Mouse (Mus musculus) adrenal gland, postnatal 4 days (tissue): Measurements from ENCODE around the gene Adgre5. TPM values are rescaled to one million over a fixed set of nuclear protein-coding genes. Genes with fewer than 3 reads are reported as not detected.

Experiments
- DNase-seq, 2 experiments: peaks; one replicate each; pipeline ENCODE4 v3.0.0; 2021 to 2022; ENCODE audit warnings: low spot score in 2 of 2, mixed read lengths in 2 of 2
- total RNA-seq, 2 experiments: library from RNA; stranded (reverse); gene quantifications; 2 replicates each; pipeline ENCODE4 v1.2.3; 2021

Adgre5 gene
- total RNA-seq, 2 experiments from 2014 or later = 48.6 to 49.8 TPM

DNA sequence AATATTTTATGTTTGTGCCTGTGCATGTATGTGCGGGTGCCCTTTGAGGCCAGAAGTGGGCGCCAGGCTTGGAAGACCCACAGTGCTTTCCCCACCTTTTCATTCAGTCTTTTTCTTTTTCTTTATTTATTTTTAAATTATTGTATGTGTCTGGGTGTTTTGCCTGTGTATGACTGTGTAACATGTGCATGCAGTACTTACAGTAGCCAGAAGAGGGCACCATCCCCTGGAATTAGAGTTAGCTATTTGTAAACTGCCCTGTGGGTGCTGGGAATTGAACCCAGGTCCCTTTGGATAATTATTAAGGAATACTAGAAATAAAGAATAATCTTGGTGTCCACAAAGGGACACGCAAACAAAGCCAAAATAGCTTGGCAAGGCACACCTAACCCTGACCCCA lies 15.1 kb upstream of the Adgre5 start:
- DNase-seq = no peak

GRCm38 (mm10) chr8:83754149-83754548 lies 13.0 kb upstream of the Adgre5 start:
- no peak for DNase-seq

DNA sequence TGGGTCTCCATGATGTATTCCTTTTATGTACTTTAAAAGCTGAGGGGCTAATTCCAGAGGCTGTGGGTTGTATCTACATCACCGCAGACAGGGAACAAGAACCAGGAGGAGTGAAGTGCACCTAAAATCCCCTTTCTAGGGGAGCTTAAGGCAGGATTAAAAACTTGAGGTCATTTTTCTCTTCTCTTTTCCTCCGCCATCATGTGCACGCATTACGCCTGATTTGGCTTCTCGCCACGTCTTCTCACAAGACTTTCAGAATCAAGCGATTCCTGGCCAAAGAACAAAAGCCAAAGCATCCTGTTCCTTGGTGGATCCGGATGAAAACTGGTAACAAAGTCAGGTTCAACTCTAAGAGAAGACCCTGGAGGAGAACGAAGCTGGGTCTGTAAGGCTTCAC lies 8.1 kb upstream of the Adgre5 start:
- no peak for DNase-seq

- DNase-seq = no peak
These were observed 7.6 kb upstream of the Adgre5 start for GRCm38 (mm10) chr8:83748708-83749107.

DNA sequence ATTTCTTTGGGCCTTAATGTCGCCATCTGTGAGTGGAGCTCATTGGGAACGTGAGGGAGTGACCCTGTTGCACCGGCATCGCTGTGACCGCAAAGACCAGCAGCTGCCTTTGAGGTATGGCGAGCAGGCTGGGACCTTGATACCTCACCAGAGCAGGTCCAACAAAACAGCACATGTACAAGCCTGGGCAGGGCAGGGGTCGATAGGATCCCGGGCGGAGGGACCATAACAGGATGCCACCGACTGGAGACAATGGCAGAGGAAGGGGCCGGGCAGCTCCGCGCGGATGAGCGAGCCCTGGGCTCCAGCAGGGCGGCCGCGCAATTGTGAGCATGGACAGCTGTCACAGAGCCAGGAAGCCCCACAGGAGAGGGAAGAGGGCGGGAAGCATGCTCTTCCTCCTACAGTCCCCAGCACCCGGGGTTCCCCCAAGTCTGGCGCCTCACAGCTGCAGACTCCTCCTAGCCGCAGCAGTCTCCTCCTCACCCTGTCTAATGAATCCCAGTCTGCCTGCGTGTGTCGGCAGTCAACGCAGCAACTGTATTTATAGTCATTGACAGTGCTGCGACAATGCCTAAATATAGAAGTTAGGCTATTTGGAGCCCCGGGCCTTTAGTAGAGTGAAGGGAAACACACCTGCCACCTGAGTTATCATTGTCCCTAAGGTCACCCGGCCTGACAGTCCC lies 6.7 kb upstream of the Adgre5 start:
- no peak for DNase-seq

- DNase-seq = no peak
These were observed 2.9 kb upstream of the Adgre5 start for GRCm38 (mm10) chr8:83744070-83744469.

- no peak for DNase-seq
These were observed 1.8 kb upstream of the Adgre5 start for GRCm38 (mm10) chr8:83742968-83743367.

DNA sequence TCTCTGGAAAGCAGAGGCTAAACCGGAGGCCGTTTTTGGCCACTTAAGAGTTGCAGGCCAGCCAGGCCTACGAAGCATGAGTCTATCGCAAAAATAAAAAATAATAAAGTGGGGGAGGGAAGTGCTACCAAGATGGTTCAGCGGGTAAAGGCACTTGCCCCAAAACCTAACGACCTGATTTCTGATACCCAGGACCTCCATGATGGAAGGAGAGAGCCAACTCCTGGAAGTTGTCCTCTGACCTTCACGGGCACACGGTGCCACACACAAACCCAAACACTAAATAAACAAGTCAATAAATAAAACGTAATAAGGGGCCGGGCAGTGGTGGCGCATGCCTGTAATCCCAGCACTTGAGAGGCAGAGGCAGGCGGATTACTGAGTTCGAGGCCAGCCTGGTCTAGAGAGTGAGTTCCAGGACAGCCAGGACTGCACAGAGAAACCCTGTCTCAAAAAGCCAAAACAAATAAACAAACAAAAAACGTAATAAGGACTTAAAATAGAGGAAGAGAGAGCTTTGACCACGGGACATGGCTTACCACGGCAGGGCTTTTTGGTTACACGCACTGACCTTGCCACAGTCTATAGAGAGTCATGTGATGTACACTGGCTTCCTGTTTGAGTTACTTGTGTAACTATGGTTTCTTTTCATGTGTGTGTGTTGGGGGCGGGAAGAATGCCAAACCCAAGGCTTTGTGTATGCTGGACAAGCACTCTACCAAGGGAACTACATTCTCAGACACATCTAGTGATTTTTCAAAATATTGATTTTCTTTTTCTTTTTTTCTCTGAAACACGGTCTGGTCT lies 926 bp upstream of the Adgre5 start:
- DNase-seq = no peak

DNA sequence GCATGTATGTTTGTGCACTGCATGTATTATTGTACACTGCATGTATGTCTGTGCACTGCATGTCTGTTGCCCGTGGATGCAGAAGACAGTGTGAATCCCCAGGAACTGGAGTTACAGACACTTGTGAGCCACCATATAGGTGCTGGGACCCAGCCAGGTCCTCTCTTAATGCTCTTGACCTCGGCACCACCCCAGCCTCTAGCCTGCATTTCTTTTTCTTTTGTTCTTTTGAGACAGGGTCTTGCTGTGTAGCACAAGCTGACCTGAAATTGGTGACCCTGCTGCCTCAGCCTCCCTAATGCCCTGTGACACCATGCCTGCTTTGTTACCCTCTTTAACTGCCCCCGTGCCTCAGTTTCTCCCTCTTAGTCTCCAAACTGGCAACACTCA lies 545 bp downstream of the Adgre5 start:
- DNase-seq = no peak

DNA sequence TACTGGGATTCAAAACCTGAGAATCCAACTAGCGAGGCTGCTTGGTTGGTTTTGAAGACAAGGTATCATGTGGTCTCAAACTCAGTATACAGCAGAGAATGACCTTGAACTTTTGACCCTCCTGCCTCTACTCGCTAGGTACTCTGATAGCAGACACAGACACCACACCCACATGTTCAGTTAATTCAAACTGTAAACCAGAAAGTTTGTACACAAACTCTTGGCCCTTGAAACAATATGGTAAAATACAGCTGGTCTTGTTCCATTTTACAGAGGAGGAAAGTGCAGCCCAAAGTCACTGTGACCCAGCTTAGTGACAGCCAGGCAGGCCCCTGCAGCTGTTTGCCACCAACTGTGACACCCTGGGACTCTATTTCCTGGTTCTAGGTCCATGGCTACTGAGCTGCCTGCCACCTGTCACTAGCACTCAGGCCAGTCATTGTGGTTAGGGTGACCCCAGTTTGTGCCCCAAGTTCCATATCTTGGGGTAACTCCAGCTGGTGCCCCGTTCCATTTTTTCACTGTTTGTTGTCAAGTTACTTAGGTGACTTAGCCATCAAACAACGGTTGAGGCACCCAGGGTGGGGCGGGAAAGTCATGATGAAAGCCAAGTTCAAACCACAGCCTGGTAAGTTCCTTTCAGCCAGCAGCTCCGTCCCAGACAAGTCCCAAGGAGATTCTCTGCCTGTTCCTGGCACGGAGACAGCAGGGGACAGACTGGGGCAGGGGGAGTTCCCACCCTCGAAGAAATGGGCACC lies 1.2 kb downstream of the Adgre5 start:
- no peak for DNase-seq

GRCm38 (mm10) chr8:83738949-83739710 lies 2.0 kb downstream of the Adgre5 start:
- DNase-seq = no peak

- no peak for DNase-seq
These were observed 3.1 kb downstream of the Adgre5 start for GRCm38 (mm10) chr8:83737852-83738562.

GRCm38 (mm10) chr8:83737346-83737745 lies 3.8 kb downstream of the Adgre5 start:
- no peak for DNase-seq

GRCm38 (mm10) chr8:83736681-83737080 lies 4.4 kb downstream of the Adgre5 start:
- no peak for DNase-seq

- no peak for DNase-seq
These were observed 8.2 kb downstream of the Adgre5 start for GRCm38 (mm10) chr8:83732919-83733318.

DNA sequence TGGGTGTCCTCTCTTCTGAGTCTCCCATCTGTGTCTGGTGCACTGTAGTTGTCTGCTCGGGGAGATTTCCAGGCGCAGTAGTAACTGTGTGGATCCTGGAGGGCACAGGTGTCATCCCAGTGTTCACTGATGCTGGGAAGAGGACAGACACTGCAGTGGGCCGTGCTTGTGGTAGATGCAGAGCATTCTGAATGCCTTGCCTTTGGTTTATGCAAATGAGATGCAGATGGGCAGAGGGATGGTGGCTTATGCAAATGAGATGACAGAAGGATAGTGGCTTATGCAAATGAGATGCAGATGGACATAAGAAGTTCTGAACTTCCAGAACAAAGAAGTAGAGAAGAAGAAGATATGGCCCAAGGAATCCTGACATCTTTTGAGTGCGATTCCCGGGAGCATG lies 9.2 kb downstream of the Adgre5 start:
- no peak for DNase-seq

GRCm38 (mm10) chr8:83729009-83729807 lies 11.9 kb downstream of the Adgre5 start:
- no peak for DNase-seq

DNA sequence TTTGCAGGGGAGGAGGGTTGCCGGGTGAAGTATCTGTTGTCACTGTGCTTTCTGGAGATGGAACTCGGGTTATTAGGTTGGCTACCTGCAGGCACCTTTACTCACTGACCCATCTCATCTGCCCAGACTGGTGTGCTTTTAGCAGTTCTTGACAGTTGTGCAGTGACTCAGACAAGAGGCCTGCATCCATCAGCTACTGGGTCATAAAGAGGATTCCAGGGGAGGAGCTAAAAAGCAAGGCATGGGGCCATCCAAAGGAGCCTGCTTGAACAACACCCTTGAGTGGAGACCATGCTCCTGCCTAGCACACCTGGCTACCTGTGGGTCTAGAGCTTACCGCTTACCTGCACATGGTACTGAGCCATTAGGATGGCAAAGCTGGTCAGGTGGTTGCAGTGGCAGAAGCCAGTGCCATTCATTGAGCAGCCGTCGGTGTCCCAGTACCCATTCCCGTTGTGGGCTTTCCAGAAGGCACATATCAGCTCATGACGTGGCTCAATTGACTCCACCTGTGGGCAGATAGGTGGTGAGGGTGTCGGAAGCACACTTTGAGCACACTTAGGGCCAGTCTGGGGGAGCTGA lies 15.5 kb downstream of the Adgre5 start:
- no peak for DNase-seq

- DNase-seq = peak; percentile 78 to 85
These were observed 16.2 kb downstream of the Adgre5 start for GRCm38 (mm10) chr8:83724697-83725482.
